Mouse (Mus musculus): ENCODE measurements around the gene AC124502.3. TPM values are rescaled to one million over a fixed set of nuclear protein-coding genes. Genes with fewer than 3 reads are reported as not detected.
A peak's percentile ranks its signal among the peaks of the same experiment; 100 is the strongest.

Gene AC124502.3
- polyA plus RNA-seq, 1 experiment: 1.6 TPM

DNA sequence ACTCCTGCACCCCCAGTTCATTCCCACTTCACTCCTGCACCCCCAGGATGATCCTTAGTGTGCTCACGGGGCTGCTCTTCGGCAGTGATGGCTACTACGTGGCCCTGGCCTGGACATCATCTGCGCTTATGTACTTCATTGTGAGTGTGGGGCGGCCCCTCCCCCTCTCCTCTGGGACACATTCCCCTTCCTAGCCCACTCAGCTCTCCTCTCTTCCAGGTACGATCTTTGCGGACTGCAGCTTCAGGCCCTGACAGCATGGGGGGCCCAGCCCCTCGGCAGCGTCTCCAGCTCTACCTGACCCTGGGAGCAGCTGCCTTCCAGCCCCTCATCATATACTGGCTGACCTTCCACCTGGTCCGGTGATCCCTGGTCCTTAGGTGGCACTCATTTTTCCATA, 53.4 kb downstream of the AC124502.3 start:
- Histone ChIP-seq H3K4me3 (no peak overlapping the region), H3ac (ENCODE audit: control insufficient read depth, insufficient read length) (no peak overlapping the region), H3K4me2 (ENCODE audit: low read depth) (no peak overlapping the region), H3K36me3 (ENCODE audit: control insufficient read depth, insufficient read depth) (no peaks in the 10 kb centered on the region), H3K79me2 (ENCODE audit: control insufficient read depth, insufficient read depth) (no peaks in the 10 kb centered on the region), H3K27me3 (ENCODE audit: control insufficient read depth, insufficient read depth, insufficient read length) (no peaks in the 10 kb centered on the region)
- TF ChIP-seq POLR2AphosphoS2 (IDR thresholded peaks at IDR 0.05; ENCODE audit: insufficient read length, low read depth) (no peak), MAX (IDR thresholded peaks at IDR 0.05; ENCODE audit: low read depth) (no peak), TCF3 (IDR thresholded peaks at IDR 0.05; ENCODE audit: insufficient read length, low read depth) (no peak), MYOD1 (IDR thresholded peaks at IDR 0.05; ENCODE audit: control insufficient read depth in 1 of 3, insufficient read length in 2 of 3, low read depth in 2 of 3) (no peak), POLR2A (IDR thresholded peaks at IDR 0.05; ENCODE audit: insufficient read length, low read depth) (no peak), MYOG (IDR thresholded peaks at IDR 0.05; ENCODE audit: control insufficient read depth in 1 of 3, insufficient read depth in 1 of 3, insufficient read length in 2 of 3, low read depth in 2 of 3) (no peak)

DNA sequence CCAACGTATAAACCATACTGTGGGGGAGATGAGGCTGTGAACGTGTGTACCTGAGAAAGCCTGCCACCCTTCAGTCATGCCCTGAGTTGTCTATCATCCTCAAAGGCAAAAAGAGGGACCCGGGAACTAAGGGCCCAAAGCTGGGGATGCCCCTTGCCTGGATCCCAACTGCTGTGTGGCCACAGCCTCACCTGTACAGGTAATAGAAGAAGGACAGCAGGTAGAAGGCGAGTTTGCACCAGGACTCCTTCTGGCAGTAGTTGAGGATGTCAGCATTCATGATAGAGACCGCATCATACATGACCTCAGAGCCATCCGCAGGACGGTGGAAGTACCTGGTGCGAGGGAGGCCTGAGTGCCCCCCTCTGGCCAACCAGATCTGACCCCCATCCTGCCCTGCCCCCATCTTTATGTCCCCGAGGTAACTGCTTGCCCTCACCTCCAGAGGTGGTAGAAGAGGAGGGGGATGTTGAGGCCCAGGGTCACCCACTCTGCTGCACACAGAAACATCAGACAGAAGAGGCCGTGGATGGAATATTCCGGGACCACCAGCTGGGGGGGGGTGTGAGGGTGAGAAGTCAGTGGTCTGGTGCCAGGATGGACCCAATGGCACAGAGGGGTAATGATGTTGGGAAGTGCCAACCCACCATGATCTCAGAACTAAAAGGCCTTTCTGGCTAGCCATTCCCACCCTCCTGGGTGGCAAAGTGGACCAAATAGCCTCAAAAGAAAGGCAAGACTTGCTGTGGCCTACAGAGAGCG, 55.0 kb downstream of the AC124502.3 start:
- Histone ChIP-seq H3K4me2 (ENCODE audit: low read depth) (no peak overlapping the region), H3K36me3 (ENCODE audit: control insufficient read depth, insufficient read depth) (no peaks in the 10 kb centered on the region), H3K79me2 (ENCODE audit: control insufficient read depth, insufficient read depth) (no peaks in the 10 kb centered on the region), H3K4me3 (no peak overlapping the region), H3ac (ENCODE audit: control insufficient read depth, insufficient read length) (no peak overlapping the region), H3K27me3 (ENCODE audit: control insufficient read depth, insufficient read depth, insufficient read length) (no peaks in the 10 kb centered on the region)
- no peak for TF ChIP-seq USF1 (IDR thresholded peaks at IDR 0.05; ENCODE audit: low read depth)

DNA sequence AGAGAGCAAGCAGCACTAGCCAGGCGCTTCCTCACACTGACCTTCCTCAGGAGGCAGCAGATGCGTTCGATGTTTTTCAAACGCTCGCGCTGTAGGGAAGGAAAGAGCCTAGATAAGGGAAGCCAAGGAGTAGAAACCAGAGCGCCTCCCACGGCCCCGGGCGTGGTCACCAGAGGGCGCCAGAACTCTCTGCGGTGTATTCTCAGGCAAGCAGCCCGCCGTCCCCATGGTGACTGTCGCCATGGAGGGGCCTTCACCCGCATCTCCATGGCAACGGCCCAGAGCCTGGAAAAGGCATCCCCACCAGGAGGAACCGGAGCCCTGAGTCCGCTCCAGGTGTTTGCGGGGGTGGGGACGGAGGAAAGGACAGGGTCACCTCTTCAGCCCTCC, 55.5 kb downstream of the AC124502.3 start:
- TF ChIP-seq POLR2AphosphoS2 (IDR thresholded peaks at IDR 0.05; ENCODE audit: insufficient read length, low read depth) (peak; percentile 83), SRF (IDR thresholded peaks at IDR 0.05; ENCODE audit: control insufficient read depth, insufficient read length, low read depth) (no peak)
- Histone ChIP-seq H3K36me3 (ENCODE audit: control insufficient read depth, insufficient read depth) (no peaks in the 10 kb centered on the region), H3K79me2 (ENCODE audit: control insufficient read depth, insufficient read depth) (no peaks in the 10 kb centered on the region), H3K4me3 (no peak overlapping the region), H3K27me3 (ENCODE audit: control insufficient read depth, insufficient read depth, insufficient read length) (no peaks in the 10 kb centered on the region), H3ac (ENCODE audit: control insufficient read depth, insufficient read length) (no peak overlapping the region), H3K4me2 (ENCODE audit: low read depth) (no peak overlapping the region)

DNA sequence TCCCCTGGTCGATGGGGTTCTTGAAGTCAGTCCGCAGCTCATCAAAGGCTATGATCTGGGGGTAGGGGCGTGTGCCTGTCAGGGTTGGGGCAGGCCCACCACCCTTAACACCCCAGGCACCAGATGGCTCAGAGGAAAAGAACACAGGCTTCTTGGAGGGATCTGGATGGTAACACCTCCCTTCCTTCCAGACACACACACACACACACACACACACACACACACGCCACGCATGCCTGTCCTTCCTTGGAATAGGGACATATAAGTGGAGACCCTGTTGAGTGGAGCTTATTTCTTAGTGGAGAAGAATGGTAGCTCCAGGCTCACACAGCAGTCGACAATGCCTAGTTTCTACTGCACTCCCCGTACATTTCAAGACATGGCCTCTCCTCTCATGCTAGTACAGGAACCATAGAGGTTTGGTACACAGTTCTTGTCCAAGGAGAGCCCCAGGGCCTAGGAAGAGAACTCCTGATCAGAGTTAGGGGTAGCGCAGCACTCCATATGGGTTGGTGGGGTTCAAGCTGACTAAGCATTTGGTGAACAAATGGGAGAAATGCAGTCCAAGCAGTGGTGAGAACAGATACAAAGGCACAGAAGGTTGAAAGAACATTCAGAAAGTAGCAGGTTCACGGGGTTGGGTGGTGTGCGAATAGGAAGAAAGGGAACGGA, 56.2 kb downstream of the AC124502.3 start:
- Histone ChIP-seq H3K4me2 (ENCODE audit: low read depth) (no peak overlapping the region), H3K4me3 (no peak overlapping the region)

DNA sequence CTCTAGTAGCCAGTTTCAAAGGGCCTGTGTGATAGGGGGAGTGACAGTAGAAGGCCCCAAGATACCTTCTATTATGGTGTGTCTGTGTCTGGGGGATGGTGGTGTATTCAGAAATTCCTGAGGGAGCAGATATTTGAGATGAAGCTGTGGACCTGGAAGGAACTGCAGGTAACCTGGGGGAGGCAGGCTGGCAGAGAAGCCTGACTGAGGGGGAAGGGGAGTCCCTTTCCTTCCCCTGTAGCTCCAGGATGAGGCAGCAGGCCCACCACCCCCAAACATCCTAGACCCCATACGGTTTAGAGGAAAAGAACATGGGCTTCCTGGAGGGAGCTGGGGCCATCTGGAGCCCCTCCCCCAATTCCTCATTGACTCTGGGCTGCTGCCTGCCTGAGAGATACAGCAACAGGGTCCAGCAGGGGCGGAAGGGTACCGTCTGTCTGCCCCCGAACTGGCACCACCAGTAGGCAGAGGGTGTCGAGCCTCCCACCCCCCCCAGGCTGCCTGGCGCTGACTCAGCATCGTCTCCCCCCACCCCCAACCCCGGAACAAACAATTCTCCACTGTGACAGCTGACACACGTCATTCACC, 57.3 kb downstream of the AC124502.3 start:
- Histone ChIP-seq H3ac (ENCODE audit: control insufficient read depth, insufficient read length) (no peak overlapping the region), H3K4me3 (no peak overlapping the region), H3K36me3 (ENCODE audit: control insufficient read depth, insufficient read depth) (peaks cover 2% of the 10 kb centered on the region), H3K27me3 (ENCODE audit: control insufficient read depth, insufficient read depth, insufficient read length) (no peaks in the 10 kb centered on the region), H3K79me2 (ENCODE audit: control insufficient read depth, insufficient read depth) (no peaks in the 10 kb centered on the region), H3K4me2 (ENCODE audit: low read depth) (no peak overlapping the region)
- no peak for TF ChIP-seq POLR2A (IDR thresholded peaks at IDR 0.05; ENCODE audit: insufficient read length, low read depth)
- peak; percentile 68 for TF ChIP-seq POLR2AphosphoS2 (IDR thresholded peaks at IDR 0.05; ENCODE audit: insufficient read length, low read depth)
- TF ChIP-seq MYOD1 (IDR thresholded peaks at IDR 0.05; ENCODE audit: control insufficient read depth in 1 of 3, insufficient read length in 2 of 3, low read depth in 2 of 3): peak in 1 of 3 experiments; percentile 44
- TF ChIP-seq CEBPB (IDR thresholded peaks at IDR 0.05; ENCODE audit: insufficient read depth, poor library complexity, severe bottlenecking): no peak

More for the DNA sequence above, 56.2 kb downstream of the AC124502.3 start:
- Histone ChIP-seq H3K79me2 (ENCODE audit: control insufficient read depth, insufficient read depth) (no peaks in the 10 kb centered on the region), H3K27me3 (ENCODE audit: control insufficient read depth, insufficient read depth, insufficient read length) (no peaks in the 10 kb centered on the region), H3ac (ENCODE audit: control insufficient read depth, insufficient read length) (no peak overlapping the region), H3K36me3 (ENCODE audit: control insufficient read depth, insufficient read depth) (no peaks in the 10 kb centered on the region)
- TF ChIP-seq SRF (IDR thresholded peaks at IDR 0.05; ENCODE audit: control insufficient read depth, insufficient read length, low read depth) (no peak), POLR2AphosphoS2 (IDR thresholded peaks at IDR 0.05; ENCODE audit: insufficient read length, low read depth) (peak; percentile 4)

DNA sequence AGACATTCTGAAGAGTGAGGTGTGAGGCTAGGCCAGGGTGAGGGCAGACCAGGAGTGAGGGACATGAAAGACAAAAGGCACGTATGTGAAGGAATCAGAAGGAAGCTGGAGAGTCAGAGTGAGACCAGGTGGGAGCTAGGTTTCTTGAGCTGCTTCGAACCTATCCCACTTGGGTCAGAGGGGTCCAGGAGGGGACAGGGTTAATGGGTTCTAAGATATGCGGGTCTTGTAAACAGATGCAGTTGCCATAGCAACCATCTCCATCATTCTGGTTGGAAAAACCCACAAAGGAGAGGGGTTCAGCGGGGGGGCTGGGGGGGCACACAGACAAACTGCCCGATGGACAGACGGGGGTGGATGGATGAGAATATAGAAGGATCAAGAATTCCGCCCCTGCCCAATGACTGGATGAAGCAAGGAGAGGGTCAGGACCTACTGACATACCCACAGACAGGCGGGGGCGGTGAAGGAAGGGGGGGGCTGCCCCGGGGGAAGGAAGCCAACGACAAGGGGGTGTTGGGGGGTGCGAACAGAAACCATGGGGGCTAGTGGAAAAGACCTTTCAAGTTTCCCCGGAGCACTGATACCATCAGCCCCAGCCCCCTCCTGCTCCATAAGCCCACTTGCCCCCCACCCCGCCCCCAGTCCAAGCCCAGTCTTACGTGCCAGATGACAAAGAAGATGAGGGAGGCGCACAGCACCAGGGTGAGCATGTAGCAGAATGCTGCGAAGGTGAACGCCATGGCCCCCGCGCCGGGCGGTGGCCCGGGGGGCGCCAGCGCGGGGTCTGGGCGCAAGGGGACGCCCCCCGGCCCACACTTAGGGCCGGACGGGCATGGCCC, 59.1 kb downstream of the AC124502.3 start:
- no peak overlapping the region for H3ac ChIP-seq (ENCODE audit: control insufficient read depth, insufficient read length)
- H3K27me3 ChIP-seq (ENCODE audit: control insufficient read depth, insufficient read depth, insufficient read length): no peaks in the 10 kb centered on the region
- H3K4me3 ChIP-seq: no peak overlapping the region
- no peaks in the 10 kb centered on the region for H3K79me2 ChIP-seq (ENCODE audit: control insufficient read depth, insufficient read depth)
- peak overlapping the region; percentile 71 for H3K4me2 ChIP-seq (ENCODE audit: low read depth)
- peaks cover 9% of the 10 kb centered on the region for H3K36me3 ChIP-seq (ENCODE audit: control insufficient read depth, insufficient read depth)
- no peak for TF ChIP-seq TCF12 (IDR thresholded peaks at IDR 0.05; ENCODE audit: insufficient read depth, poor library complexity, severe bottlenecking)
- TF ChIP-seq USF1 (IDR thresholded peaks at IDR 0.05; ENCODE audit: low read depth): no peak
- no peak for TF ChIP-seq CEBPB (IDR thresholded peaks at IDR 0.05; ENCODE audit: insufficient read depth, poor library complexity, severe bottlenecking)
- TF ChIP-seq MYOG (IDR thresholded peaks at IDR 0.05; ENCODE audit: control insufficient read depth in 1 of 3, insufficient read depth in 1 of 3, insufficient read length in 2 of 3, low read depth in 2 of 3): no peak
- no peak for TF ChIP-seq REST (IDR thresholded peaks at IDR 0.05; ENCODE audit: insufficient read depth, insufficient read length)
- TF ChIP-seq MAX (IDR thresholded peaks at IDR 0.05; ENCODE audit: low read depth): no peak
